Mouse (Mus musculus) bone marrow macrophage, adult 2 months (primary cell): Measurements from ENCODE around the gene Apopt1. TPM values are rescaled to one million over a fixed set of nuclear protein-coding genes. Genes with fewer than 3 reads are reported as not detected.

Experiments
- H3K27ac ChIP-seq: 2 replicates; pipeline ENCODE4 v1.5.1; 2012; ENCODE audit warnings: low read depth, low read length; ENCODE audit not compliant: insufficient read depth
- H3K4me1 ChIP-seq: 2 replicates; pipeline ENCODE4 v1.6.1; 2012; ENCODE audit warnings: low read length; ENCODE audit not compliant: control insufficient read depth, insufficient read depth
- H3K4me3 ChIP-seq: 2 replicates; pipeline ENCODE4 v1.5.1; 2012; ENCODE audit warnings: mild to moderate bottlenecking, low read length, moderate library complexity; ENCODE audit not compliant: insufficient read depth
- CTCF ChIP-seq: IDR thresholded peaks from 2 replicates; pipeline ENCODE4 v1.5.1; 2012; ENCODE audit warnings: low read depth, mild to moderate bottlenecking, low read length, moderate library complexity
- POLR2A ChIP-seq: IDR thresholded peaks from 2 replicates; pipeline ENCODE4 v1.6.1; 2012; ENCODE audit warnings: mild to moderate bottlenecking, low read depth, low read length, borderline replicate concordance
- polyA plus RNA-seq: library from polyadenylated mRNA; stranded (reverse); fragments of >200 nt; gene quantifications from 2 replicates; pipeline ENCODE4 v1.2.4, GENCODE M21; 2012; ENCODE audit not compliant: missing spikeins, insufficient read depth, insufficient read length

Gene Apopt1
- polyA plus RNA-seq, 1 experiment, result 34.5 TPM

DNA sequence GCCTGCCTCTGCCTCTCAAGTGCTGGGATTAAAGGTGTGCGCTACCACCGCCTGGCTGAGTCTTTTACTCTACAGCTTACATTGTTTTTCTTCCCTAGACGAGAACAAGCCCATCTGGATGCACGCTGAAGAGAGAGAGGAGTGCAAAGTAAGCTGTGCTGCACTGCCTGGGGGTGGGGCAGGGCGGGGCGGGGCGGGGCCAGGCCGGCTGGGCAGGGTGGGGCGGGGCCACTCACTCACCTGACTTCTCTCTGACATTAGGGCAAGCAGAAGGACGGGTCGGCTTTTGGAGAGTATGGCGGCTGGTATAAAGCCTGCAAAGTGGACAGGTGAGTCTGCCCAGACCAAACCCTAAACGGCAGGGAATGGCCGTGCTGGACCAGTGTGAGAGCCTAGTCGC lies 72.1 kb downstream of the Apopt1 start:
- H3K4me1 ChIP-seq, result no peaks in the 10 kb centered on the region
- H3K27ac ChIP-seq, result no peak overlapping the region
- H3K4me3 ChIP-seq, result no peak overlapping the region
- TF ChIP-seq CTCF, result no peak
- no peak for TF ChIP-seq POLR2A

DNA sequence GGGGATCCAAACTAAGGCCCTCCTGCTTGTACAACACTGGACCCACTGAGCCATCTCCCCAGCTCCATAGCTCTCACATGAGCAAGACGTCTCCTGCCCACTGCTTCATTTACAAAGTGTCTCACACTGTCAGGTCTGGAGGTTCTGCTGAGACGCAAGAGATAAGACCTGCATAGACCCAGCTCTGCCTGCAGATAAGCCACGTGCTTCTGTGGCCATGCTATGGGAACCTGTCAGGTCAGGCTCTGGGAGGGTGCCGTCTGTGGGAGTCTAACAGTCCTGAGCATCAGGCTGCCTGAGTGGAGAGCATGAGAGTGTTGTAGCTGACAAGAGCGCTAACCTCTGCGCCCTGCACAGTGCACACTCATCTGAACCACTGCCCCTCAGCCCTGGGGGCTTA lies 74.0 kb downstream of the Apopt1 start:
- no peak overlapping the region for H3K4me3 ChIP-seq
- no peak overlapping the region for H3K27ac ChIP-seq
- no peaks in the 10 kb centered on the region for H3K4me1 ChIP-seq
- TF ChIP-seq CTCF (no peak), POLR2A (no peak)

DNA sequence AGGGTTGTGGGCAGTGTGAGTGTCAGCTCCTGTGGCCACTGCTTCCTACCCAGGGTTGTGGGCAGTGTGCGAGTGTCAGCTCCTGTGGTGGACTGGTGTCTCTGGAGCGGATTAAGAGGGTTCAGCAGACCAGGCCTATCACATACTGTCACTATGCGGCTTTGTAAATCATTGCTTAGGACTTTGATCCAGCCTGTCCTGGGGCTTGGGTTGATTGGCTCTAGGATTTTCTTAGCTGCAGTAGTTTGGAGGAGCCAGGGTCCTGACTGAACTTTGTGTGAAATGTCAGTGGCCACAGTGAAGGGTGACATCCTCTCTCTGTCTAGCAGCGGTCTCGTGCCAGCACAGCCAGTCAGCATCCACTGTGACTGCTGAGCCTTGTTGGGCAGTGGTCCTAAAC lies 77.0 kb downstream of the Apopt1 start:
- TF ChIP-seq POLR2A, result no peak
- no peak for TF ChIP-seq CTCF
- Histone ChIP-seq H3K4me1 (no peaks in the 10 kb centered on the region), H3K4me3 (no peak overlapping the region), H3K27ac (no peak overlapping the region)

DNA sequence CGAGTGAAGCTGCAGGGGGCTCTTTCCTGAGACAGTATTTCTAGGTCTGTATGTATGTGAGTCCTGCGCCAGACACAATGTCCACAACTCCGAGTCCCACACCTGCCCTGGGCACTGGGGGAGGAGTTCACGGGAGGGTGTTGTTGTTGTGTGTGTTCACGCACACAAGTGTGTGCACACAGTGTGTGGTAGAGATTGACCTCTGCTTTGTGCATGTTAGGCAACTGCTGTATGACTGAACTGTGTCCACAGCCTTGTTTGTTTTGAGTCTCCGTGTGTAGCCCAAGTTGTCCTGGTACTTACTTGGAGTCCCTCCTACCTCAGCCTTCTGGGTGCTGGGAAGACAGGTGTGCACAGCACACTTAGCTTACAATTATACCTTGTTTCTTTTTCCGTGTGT lies 77.6 kb downstream of the Apopt1 start:
- no peak overlapping the region for H3K4me3 ChIP-seq
- H3K4me1 ChIP-seq, result no peaks in the 10 kb centered on the region
- TF ChIP-seq POLR2A, result no peak
- TF ChIP-seq CTCF, result no peak
- no peak overlapping the region for H3K27ac ChIP-seq

DNA sequence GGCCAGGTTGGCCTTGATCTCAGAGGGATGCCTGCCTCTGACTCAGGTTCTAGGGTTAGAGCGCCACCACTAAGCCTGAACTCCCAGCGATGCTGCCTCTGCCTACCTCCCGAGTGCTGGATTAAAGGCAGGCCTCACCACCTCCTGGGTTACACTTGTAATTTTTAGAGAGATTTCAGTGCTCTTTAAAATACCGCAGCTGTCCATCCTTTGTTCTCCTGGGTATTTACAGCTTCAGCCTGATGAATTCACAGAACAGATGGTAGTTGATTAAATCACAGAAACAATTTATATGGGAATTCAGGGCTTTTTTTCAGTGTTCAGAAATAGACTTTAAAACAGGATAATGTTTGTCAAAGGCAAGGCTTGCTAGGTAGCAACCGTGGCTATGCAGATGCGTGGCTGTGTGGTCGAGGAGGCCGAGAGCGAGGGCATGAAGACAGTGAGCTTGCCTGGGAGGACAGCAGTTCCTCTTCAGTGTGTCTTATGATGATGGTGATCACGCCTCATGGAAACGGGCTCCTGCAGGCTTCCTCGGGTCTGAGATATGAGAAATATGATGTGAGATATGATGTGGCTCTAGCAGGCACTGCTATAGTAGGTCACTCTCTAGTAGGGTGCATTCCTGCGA lies 78.5 kb downstream of the Apopt1 start:
- TF ChIP-seq CTCF (no peak), POLR2A (no peak)
- H3K27ac ChIP-seq, result no peak overlapping the region
- no peaks in the 10 kb centered on the region for H3K4me1 ChIP-seq
- H3K4me3 ChIP-seq, result no peak overlapping the region

DNA sequence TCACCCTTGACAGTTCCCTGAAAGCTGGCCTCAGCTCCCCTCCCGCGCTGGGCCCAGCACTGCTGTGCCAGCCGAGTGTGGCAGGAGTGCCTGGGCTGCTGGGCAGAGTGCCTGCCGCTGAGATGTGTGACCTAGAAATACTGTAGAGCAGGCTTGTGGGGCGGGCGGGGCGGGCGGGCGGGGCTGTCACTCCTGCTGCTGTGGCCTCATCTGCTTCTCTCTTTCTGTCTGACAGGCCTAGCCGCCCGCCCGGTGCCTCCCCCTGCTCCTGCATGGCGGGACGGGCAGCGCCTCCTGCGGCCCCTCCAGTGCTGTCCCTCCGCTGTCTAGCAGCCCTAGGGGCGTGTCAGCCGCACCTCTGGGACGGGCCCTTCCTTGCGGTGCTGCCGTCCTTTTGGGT lies 81.0 kb downstream of the Apopt1 start:
- Histone ChIP-seq H3K27ac (no peak overlapping the region), H3K4me1 (no peaks in the 10 kb centered on the region), H3K4me3 (no peak overlapping the region)
- no peak for TF ChIP-seq POLR2A
- TF ChIP-seq CTCF, result no peak

DNA sequence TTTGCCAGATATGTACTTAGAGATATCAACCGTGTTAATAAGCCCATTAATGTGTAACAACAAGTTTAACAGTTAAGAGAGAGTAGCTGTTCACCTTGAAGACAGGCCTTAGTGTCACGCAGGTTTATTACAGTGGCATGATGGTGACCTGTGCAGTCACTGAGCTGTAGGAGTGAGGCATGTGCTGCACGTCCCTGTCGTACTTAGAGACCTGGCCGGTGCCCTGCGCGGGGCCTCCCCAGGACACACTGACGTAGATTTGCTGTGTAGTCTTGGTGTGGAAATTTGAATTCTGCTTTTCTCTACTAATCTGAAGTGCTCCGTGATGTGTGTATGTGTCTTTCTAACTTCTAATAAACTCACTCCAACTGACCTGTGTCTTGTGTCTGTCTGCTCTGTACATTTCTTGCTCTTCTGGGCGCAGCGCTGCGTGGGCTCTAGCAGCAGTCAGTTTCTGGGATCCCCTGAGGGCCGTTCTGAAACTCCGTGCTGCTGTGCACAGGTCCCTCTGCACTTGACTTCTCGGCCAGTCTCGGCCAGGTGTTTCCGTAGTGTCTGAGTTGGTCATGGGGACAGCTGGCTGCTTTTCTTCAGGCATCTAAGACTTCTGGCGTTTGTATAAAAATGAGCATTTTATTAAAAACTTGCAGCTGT lies 81.6 kb downstream of the Apopt1 start:
- Histone ChIP-seq H3K4me1 (no peaks in the 10 kb centered on the region), H3K27ac (no peak overlapping the region), H3K4me3 (no peak overlapping the region)
- TF ChIP-seq POLR2A (no peak), CTCF (no peak)

DNA sequence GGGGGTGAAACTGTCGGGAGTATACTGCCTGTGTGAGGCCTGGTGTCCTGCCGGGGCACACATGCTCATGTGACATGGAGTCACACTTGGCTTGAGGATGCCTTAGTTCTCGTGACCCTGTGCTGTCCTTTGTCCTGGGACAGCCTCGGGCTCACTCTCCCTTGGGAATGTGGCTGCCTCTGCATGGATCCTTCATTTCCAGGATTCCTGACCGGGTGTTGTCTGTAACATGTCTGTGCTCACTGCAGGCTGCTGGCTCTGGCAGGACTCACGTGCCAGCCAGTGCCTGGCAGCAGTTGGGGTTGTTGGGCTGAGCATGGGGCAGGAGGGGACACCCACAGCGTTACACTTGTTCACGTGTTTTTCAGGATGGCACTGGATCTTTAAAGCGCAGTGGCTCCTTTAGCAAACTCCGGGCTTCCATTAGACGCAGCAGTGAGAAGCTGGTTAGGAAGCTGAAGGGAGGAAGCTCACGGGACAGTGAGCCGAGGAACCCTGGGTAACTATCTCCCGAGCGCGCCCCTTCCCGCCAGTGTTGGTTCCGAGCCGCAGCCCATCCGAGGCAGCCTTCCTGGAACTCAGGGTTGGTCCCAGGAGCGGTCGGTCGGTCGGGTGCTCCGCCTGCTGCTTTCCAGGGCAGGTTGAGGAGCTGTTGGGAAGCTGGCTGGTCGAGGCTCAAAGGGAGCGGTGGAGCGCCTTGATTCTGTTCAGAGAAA lies 82.3 kb downstream of the Apopt1 start:
- H3K4me3 ChIP-seq, result no peak overlapping the region
- no peak for TF ChIP-seq POLR2A
- no peak for TF ChIP-seq CTCF
- H3K4me1 ChIP-seq, result no peaks in the 10 kb centered on the region
- no peak overlapping the region for H3K27ac ChIP-seq

DNA sequence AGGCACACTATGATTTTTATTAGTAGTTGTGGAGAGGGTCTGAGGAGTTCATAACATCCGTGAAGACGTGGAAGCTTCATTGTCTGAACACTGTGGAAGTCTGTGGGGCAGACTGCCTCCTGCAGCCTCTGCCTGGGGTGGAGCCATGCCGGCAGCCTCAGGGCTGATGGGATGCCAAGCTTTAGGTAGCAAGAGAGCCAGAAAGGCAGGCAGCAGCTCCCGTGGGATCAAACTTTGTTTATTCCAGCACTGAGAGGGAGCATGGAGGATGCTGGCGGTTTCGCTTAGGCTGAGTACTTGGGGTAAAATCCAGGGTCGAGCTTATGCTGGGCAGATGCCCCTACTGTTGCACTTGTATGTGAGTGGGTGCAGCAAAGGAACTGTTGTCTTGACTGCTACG lies 84.2 kb downstream of the Apopt1 start:
- Histone ChIP-seq H3K27ac (no peak overlapping the region), H3K4me1 (no peaks in the 10 kb centered on the region), H3K4me3 (no peak overlapping the region)
- TF ChIP-seq CTCF (no peak), POLR2A (no peak)

DNA sequence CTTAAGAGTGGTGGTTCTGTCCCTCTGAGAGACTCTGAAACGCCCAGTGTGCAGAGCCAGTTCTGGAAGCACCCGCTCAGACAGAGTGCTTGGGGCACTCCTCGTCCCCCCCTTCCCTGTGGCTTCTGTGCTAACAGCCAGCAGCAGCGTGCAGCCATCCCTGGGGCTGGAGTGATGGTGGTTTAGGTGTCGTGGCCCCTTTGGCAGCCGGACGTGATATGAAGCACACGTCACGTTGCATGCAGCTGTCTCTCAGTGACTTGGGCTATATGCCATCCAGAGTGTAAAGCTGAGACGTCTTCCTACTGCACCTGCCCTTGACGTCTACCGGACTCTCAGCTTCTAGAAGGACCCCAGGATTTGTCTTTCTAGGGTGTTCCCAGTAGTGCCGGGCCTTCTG lies 85.4 kb downstream of the Apopt1 start:
- Histone ChIP-seq H3K27ac (no peak overlapping the region), H3K4me3 (no peak overlapping the region), H3K4me1 (no peaks in the 10 kb centered on the region)
- TF ChIP-seq CTCF, result no peak
- TF ChIP-seq POLR2A, result no peak
